Mouse (Mus musculus): ENCODE results near the gene Ccm2l. TPM values are rescaled to one million over a fixed set of nuclear protein-coding genes. Genes with fewer than 3 reads are reported as not detected.

Gene Ccm2l
- polyA plus RNA-seq (2016; fragmentation: Nextera tagmentation; extraction: Ambion mirVana) = 1.4 and 1.7 TPM in 2 replicates

DNA sequence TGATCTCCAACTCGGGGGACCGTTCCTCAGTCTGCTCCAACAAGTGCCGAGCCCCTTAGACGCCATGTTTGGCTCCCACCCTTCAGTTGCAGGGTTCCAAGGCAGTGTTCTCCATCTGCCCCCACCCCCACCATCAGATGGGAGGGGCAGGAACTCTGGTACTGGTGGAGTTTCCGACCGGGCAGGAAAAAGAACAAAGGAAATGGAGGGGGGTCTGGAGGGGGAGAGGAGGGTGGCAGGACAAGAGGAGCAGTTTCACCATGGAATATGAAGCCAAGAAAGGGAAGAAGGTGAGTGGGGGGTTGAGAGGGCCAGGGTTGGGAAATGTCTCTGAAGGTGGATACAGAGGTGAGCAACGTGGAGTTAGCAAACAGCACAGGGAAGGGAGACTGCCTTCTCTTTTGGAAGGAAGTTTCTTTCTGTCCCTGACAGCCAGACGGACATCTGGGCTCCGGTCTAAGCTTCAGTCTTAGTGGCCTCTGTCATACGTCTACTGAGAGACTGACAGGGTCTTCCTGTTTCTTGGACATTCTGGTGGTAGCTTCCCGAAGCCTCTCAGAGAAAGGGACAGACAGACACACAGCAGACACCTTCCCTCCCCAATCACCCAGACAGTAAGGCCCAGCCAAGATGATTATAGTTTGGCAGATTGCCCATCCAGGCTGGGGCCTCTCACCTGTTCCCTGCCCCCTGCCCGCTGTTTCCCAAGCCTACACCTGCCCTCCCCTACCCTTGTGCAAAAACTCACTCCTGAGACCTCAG lies at the start of gene Ccm2l:
Ccm2l (plus strand) TSS at position 209 of the 762 bp plus-strand sequence.
- H3K4me2 ChIP-seq = no peak within 1 kb of the TSS
- no peaks in the 10 kb centered on the region for H3K9me3 ChIP-seq
- ATAC-seq (ENCODE audit: low FRiP score) = no peak
- no peaks in the 10 kb centered on the region for H3K36me3 ChIP-seq (replicated peaks)
- H3K9ac ChIP-seq = no peak within 1 kb of the TSS
- H3K4me1 ChIP-seq = peaks cover 4% of the 10 kb centered on the region; the same call in 1 of the 2 replicates
- H3K27me3 ChIP-seq = peaks cover 49% of the 10 kb centered on the region
- no peak within 1 kb of the TSS for H3K4me3 ChIP-seq (replicated peaks)
- WGBS = 56% methylated on average over 12 of the region's 12 CpGs
- no peak within 1 kb of the TSS for H3K27ac ChIP-seq

DNA sequence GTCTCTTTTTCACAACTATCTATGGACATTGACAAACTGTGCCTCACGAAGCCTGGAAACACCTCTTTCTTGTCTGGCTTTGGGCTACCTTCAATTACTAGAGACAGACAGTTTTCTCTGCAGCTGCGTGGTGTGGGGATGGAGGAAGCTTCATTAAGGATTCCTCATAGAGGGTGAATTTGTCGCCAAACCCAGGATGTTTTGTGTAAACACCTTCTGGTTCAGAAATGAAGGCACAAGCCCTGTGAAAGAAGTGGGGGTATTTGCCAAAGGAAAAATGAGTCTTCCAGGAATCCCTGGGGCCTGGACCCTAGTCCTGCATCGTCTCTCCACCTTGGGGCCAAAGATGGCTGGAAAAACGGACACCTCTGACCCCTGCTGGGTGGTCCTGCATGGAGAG lies 49.0 kb upstream of the Ccm2l start:
- Histone ChIP-seq H3K4me3 (replicated peaks) (no peak overlapping the region), H3K4me2 (no peak overlapping the region), H3K27ac (no peak overlapping the region), H3K4me1 (peaks cover 10% of the 10 kb centered on the region), H3K9ac (no peak overlapping the region), H3K9me3 (no peaks in the 10 kb centered on the region), H3K36me3 (replicated peaks) (0 out of 2 replicates have a peak, but pooled peaks cover 6% of the 10 kb centered on the region), H3K27me3 (peaks cover 12% of the 10 kb centered on the region)
- WGBS = 46% methylated on average over 5 of the region's 5 CpGs
- no peak for ATAC-seq (ENCODE audit: low FRiP score)

DNA sequence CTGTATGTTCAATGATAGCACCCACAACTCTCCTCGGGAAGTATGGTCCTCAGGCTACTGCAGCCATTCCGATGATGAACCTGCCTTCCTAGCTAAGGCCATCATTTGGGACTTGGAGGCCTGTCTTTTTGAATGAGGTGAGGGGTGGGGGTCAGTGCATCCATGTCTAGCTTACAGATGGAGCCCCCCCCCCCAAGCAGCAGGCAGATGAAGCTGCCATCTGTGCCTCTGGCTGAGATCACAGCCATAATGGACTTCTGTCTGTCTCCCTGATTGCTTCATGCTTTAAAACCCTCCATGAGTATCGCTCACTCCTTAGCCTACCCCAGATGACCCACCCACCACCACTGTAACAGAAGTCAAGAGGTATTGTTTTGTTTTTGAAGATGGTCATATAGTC lies 46.4 kb upstream of the Ccm2l start:
- Histone ChIP-seq H3K4me1 (peaks cover 5% of the 10 kb centered on the region), H3K36me3 (replicated peaks) (no peaks in the 10 kb centered on the region), H3K4me3 (replicated peaks) (no peak overlapping the region), H3K9me3 (no peaks in the 10 kb centered on the region), H3K27me3 (peaks cover 14% of the 10 kb centered on the region), H3K27ac (no peak overlapping the region), H3K4me2 (no peak overlapping the region), H3K9ac (no peak overlapping the region)
- no peak for ATAC-seq (ENCODE audit: low FRiP score)
- 89% methylated on average over 3 of the region's 3 CpGs for WGBS

DNA sequence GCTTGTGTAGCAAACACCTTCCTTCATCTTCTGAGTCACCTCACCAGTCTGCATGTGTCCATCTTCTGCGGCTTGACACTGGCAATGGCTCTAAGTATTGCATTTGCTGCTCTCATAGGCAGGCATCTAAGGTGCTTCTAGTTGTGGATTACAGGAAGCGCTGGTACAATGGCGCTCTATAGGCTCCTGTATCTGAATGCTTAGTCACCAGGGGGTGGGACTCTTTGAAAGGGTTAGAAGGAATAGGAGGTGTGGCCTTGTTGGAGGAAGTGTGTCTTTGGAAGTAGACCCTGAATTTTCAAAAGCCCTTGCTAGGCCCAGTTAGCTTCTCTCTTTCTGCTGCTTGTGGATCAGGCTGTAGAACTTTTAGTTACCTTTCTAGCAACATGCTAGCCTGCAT lies 44.6 kb upstream of the Ccm2l start:
- H3K4me3 ChIP-seq (replicated peaks) = no peak overlapping the region
- ATAC-seq (ENCODE audit: low FRiP score) = no peak
- H3K4me1 ChIP-seq = no peaks in the 10 kb centered on the region
- WGBS = 58% methylated on average over 3 of the region's 3 CpGs
- no peak overlapping the region for H3K4me2 ChIP-seq
- H3K27me3 ChIP-seq = peaks cover 18% of the 10 kb centered on the region
- no peak overlapping the region for H3K27ac ChIP-seq
- no peaks in the 10 kb centered on the region for H3K9me3 ChIP-seq
- H3K9ac ChIP-seq = no peak overlapping the region
- no peaks in the 10 kb centered on the region for H3K36me3 ChIP-seq (replicated peaks)

DNA sequence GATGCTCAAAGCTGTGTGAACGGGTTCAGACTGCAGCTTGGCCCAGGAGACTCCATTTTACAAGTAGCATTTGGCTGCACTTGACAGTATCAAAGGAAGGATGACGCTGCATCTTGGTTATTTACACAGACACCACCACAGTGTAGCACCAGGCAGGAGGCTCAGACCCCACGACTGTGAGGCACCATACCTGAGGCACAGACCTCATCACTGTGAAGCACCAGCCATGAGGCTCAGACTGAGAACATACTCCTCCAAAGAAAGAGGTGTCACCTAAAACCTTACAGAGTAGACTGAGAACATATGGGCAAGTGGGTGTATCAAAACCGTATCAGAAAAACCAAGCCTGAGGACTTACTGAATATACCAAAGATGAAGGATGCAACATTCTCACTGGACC lies 42.9 kb upstream of the Ccm2l start:
- no peak for ATAC-seq (ENCODE audit: low FRiP score)
- Histone ChIP-seq H3K27me3 (peaks cover 17% of the 10 kb centered on the region), H3K4me3 (replicated peaks) (no peak overlapping the region), H3K9me3 (no peaks in the 10 kb centered on the region), H3K9ac (no peak overlapping the region), H3K4me1 (no peaks in the 10 kb centered on the region; the same call in 1 of the 2 replicates), H3K27ac (no peak overlapping the region), H3K36me3 (replicated peaks) (no peaks in the 10 kb centered on the region), H3K4me2 (no peak overlapping the region)
- WGBS = 71% methylated on average over 4 of the region's 4 CpGs

DNA sequence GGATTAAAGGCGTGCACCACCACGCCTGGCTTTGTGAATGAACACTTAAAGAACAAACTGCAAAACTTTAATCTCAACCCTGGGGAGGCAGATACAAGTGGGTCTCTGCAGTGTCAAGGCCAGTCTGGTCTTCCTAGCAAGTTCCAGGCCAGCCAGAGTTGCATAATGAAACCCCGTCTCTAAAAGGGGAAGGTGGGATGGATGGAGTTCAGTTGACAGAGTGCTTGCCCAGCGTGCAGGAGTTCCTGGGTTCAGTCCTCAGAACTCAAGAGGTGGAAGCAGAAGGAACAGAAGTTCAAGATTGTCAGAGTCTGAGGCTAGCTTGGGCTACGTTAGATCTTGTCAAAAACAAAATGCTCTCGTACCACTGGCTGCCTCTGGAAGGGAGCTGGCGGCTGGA lies 39.7 kb upstream of the Ccm2l start:
- no peak for ATAC-seq (ENCODE audit: low FRiP score)
- Histone ChIP-seq H3K27me3 (peaks cover 43% of the 10 kb centered on the region), H3K36me3 (replicated peaks) (no peaks in the 10 kb centered on the region), H3K9me3 (no peaks in the 10 kb centered on the region), H3K27ac (no peak overlapping the region), H3K4me1 (peaks cover 6% of the 10 kb centered on the region; the same call in 1 of the 2 replicates), H3K4me3 (replicated peaks) (no peak overlapping the region), H3K4me2 (no peak overlapping the region), H3K9ac (no peak overlapping the region)
- WGBS = 85% methylated on average over 7 of the region's 7 CpGs

DNA sequence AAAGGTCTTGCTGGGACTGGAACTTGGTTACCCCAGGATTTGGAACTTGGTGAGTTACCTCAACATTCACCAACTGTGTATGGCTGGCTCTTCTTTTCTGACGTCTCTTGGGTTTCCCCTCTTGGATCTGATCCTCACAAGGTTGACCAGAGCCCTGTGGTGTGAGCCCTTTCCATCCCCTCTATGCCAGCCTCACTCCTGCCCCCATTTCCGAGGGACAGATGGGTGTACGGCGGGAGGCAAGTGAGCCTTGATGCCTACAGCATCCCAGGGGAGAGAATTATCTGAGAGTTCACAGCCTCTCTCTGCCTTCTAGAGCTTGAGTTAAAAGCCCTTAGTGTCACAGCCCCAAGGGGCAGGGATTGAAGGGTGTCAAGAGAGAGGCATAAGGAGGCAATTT lies 38.3 kb upstream of the Ccm2l start:
- H3K4me3 ChIP-seq (replicated peaks) = no peak overlapping the region
- H3K9ac ChIP-seq = no peak overlapping the region
- no peak overlapping the region for H3K4me2 ChIP-seq
- 69% methylated on average over 4 of the region's 4 CpGs for WGBS
- H3K9me3 ChIP-seq = no peaks in the 10 kb centered on the region
- no peak overlapping the region for H3K27ac ChIP-seq
- H3K27me3 ChIP-seq = peaks cover 57% of the 10 kb centered on the region
- no peak for ATAC-seq (ENCODE audit: low FRiP score)
- H3K4me1 ChIP-seq = peaks cover 19% of the 10 kb centered on the region
- no peaks in the 10 kb centered on the region for H3K36me3 ChIP-seq (replicated peaks)

DNA sequence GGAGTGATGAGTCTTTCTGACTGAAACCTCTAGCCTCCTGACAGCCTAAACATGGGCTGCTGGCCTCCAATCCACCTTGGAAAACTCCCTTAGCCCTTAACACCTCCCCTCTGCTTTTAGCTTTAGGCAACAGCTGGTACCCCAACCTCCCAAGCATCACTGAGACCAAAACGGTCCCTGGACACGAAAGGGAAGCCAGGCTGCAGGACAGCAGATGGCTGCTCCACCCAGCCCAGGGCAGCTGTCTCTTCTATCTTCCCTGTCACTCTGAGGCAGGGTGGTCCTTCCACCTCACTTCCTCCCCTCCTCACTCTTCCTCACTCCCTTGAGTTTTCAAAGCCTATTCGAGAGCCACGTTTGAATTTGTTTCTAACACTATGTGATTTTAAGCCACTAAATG lies 35.3 kb upstream of the Ccm2l start:
- no peak for ATAC-seq (ENCODE audit: low FRiP score)
- H3K9me3 ChIP-seq = no peaks in the 10 kb centered on the region
- H3K4me3 ChIP-seq (replicated peaks) = no peak overlapping the region
- no peak overlapping the region for H3K9ac ChIP-seq
- H3K4me2 ChIP-seq = no peak overlapping the region
- peaks cover 31% of the 10 kb centered on the region for H3K4me1 ChIP-seq
- H3K27me3 ChIP-seq = peaks cover 68% of the 10 kb centered on the region
- H3K36me3 ChIP-seq (replicated peaks) = no peaks in the 10 kb centered on the region
- 25% methylated on average over 4 of the region's 4 CpGs for WGBS
- H3K27ac ChIP-seq = no peak overlapping the region

DNA sequence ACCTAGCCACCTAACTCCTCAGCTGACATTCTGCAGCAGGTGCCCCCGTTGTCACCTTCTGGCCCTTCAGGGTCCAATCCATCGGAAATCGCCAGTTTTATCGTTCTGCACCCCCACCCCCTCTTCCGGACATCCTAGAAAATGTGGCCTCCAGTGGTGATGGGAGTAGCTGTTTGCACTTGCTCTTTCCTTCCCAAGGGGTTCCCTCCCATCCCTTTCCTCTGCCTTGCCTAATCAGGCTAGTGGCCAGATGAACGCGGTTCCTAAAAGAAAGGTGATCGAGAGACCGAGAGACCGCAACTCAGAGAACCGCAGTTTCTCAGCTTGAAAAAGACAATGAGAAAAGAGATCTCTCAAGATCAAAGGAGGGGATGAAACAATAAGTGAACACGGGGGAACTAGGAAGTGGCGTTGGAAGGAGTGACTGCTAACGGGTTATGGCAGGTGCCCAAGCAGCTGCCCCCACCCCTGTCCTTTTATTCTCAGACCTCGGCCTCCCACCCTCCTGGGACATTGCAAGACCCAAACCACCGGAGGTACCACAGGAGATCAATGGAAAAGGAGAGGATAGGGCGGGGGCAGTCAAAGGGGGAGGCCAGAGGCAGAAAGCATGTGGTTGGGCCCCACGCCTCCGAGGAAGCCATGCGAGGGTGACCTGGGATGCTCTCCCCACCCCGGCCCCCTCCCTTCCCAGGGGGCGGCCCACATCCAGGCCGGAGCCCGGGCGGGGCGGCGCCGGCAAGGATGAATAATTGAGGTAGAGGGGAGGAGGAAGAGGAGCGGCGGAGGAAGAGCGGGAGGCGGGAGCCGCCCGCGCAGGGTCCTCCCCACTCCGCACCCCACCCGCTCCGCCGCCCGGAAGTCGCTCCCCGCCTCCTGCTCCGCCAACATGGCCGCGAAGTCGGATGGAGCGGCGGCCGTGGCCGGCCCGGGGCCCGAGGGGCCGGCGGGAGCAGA lies 34.4 kb upstream of the Ccm2l start, which contains the start of gene Xkr7:
Xkr7 (plus strand) TSS at position 727 of the 957 bp plus-strand sequence.
- ATAC-seq (ENCODE audit: low FRiP score) = peak; percentile 84
- H3K9me3 ChIP-seq = no peaks in the 10 kb centered on the region
- H3K4me1 ChIP-seq = peaks cover 31% of the 10 kb centered on the region
- H3K4me2 ChIP-seq = peak within 1 kb of the TSS; percentile 81
- peak within 1 kb of the TSS; percentile 64 for H3K9ac ChIP-seq
- peak within 1 kb of the TSS; percentile 53 for H3K27ac ChIP-seq
- WGBS = under 1% methylated on average over 29 of the region's 54 CpGs
- peak within 1 kb of the TSS; percentile 61 for H3K4me3 ChIP-seq (replicated peaks)
- H3K27me3 ChIP-seq = peaks cover 69% of the 10 kb centered on the region
- H3K36me3 ChIP-seq (replicated peaks) = no peaks in the 10 kb centered on the region

DNA sequence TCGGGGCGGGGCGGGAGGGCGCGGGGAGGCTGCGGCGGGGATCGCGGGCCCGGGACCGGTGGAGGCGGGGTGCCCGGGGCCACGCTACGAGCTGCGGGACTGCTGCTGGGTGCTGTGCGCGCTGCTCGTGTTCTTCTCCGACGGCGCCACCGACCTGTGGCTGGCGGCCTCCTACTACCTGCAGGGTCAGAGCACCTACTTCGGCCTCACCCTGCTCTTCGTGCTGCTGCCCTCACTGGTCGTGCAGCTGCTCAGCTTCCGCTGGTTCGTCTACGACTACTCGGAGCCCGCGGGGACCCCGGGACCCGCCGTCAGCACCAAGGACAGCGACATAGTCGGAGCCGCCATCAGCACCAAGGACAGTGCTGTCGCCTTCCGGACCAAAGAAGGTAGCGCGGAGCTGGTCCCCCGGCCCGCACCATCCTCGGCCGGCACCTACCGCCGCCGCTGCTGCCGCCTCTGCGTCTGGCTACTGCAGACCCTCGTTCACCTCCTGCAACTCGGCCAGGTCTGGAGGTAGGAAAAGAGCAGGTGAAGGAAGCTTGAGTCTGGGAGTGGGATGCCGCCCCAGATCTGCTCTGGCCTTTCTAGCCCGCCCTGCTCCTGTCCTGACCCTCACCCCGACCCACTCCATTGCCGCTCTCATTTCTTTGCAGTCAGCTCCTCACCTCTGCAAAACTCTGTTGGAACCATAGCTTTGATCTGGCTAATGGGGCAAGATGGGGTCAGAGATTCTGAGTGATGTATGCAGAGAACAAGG lies 33.5 kb upstream of the Ccm2l start:
- Histone ChIP-seq H3K9me3 (no peaks in the 10 kb centered on the region), H3K27ac (peak overlapping the region; percentile 53; the same call in 1 of the 2 replicates), H3K27me3 (peaks cover 72% of the 10 kb centered on the region), H3K9ac (peak overlapping the region; percentile 64), H3K4me1 (peaks cover 31% of the 10 kb centered on the region), H3K36me3 (replicated peaks) (no peaks in the 10 kb centered on the region), H3K4me3 (replicated peaks) (peak overlapping the region; percentile 61), H3K4me2 (peak overlapping the region; percentile 81)
- ATAC-seq (ENCODE audit: low FRiP score) = peak; percentile 78
- 2% methylated on average over 48 of the region's 58 CpGs for WGBS

DNA sequence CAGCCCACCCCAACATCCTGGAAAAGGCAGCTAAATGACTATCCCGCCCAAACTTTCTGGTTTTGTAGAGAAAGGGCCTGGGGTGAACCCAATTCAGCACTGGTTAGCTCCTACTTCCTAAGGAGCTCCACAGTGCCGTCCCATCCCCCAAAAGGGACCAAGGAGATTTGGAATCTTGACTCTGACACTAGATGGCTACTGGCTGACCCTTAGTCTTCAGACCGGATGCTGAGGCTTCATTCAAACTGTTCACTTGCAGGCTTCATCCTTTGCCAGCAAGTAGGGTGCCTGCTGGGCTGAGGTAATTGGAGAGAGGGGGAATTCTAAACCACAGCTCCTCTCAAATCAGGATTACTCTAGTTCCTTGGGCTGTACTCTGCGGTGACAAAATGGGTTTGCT lies 32.8 kb upstream of the Ccm2l start:
- no peaks in the 10 kb centered on the region for H3K36me3 ChIP-seq (replicated peaks)
- H3K27me3 ChIP-seq = peaks cover 73% of the 10 kb centered on the region
- H3K9ac ChIP-seq = no peak overlapping the region
- H3K9me3 ChIP-seq = no peaks in the 10 kb centered on the region
- 6% methylated on average over 4 of the region's 4 CpGs for WGBS
- H3K4me1 ChIP-seq = peaks cover 31% of the 10 kb centered on the region
- peak overlapping the region; percentile 61 for H3K4me3 ChIP-seq (replicated peaks)
- ATAC-seq (ENCODE audit: low FRiP score) = no peak
- H3K4me2 ChIP-seq = peak overlapping the region; percentile 81
- no peak overlapping the region for H3K27ac ChIP-seq

All from forebrain, embryonic 12.5 days (tissue).